Mouse (Mus musculus) G1E (cell line): Measurements from ENCODE around the gene Cutc.

Experiments used
- CTCF ChIP-seq: IDR thresholded peaks from 2 replicates; pipeline ENCODE4 v1.5.1; 2012; ENCODE audit warnings: low read depth, low read length, inconsistent platforms, mixed read lengths
- POLR2AphosphoS5 ChIP-seq: IDR thresholded peaks from 2 replicates; pipeline ENCODE4 v1.6.1; 2012; ENCODE audit warnings: low read depth, low read length, inconsistent platforms; ENCODE audit not compliant: insufficient replicate concordance
- TAL1 ChIP-seq: conservative IDR thresholded peaks from 2 replicates; pipeline ENCODE4 v1.6.1; 2012; ENCODE audit warnings: low read depth, low read length, inconsistent platforms, mixed read lengths

DNA sequence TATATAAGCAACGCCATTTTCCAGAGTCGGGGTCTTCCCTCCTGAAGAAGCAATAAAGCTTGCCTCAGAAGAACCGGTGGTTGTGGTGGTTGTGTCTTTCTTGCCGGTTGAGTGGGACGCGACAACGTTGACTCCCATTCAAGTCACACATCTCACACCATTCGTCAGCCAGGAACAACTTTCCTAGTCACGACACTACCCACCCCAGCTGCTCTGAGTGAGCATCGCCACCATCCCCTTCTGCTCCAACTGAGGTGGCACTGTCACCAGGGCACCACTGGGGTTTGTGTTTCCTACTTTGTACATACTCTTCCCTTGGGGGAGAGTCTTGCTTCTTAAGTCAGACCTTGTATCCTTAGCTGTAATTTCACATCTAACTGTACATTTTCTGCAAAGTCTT is 14.4 kb upstream of the Cutc start:
- TF ChIP-seq POLR2AphosphoS5, result no peak
- no peak for TF ChIP-seq CTCF
- no peak for TF ChIP-seq TAL1
